Mouse (Mus musculus) kidney, adult 11 months (tissue): ENCODE data around the gene Nhsl2.

Source experiments
- DNase-seq: peaks from one replicate; pipeline ENCODE4 v3.0.0; 2022

Nhsl2 gene

DNA sequence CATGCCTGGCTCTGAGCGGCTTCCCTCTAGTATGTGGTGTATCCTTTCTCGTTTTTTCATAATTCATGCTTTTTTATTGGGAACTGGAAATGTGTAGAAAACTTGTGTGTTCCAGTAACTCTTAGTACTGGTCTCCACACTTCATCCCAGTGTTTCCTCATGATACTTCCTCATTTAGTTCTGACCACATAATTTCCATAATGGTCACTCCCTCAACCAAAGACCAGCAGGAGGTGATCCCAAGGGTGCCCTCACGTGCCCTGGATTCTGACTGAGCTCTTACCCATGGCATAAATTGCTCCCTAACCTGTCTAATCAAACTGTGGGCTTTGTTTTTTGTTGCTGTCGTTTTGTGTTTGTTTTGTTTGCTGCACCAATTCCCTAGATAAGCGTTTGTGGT lies 58.1 kb downstream of the Nhsl2 start:
- DNase-seq: no peak

GRCm38 (mm10) chrX:101929131-101929530 lies 79.9 kb downstream of the Nhsl2 start:
- no peak for DNase-seq

- no peak for DNase-seq
Observed at GRCm38 (mm10) chrX:101930301-101930700, 81.1 kb downstream of the Nhsl2 start.

DNA sequence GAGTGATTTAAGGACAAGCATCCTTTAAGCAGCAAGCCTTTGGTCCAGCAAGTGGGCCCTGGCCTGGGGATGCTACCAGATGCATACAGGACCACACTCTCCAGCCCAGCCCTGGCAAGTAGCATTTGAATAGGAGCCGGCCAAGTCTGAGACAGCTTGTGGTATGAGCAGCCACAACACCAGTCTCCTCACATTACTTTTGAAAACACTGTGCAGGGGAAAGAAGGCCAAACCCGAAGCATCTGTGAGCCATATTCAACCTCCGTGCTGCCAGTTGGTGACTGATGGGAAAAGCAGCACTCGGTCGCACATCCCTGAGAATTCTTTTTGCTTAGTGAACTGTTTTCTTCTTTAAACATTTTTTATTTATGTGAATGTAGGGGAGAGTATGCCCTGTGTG lies 81.8 kb downstream of the Nhsl2 start:
- no peak for DNase-seq

DNA sequence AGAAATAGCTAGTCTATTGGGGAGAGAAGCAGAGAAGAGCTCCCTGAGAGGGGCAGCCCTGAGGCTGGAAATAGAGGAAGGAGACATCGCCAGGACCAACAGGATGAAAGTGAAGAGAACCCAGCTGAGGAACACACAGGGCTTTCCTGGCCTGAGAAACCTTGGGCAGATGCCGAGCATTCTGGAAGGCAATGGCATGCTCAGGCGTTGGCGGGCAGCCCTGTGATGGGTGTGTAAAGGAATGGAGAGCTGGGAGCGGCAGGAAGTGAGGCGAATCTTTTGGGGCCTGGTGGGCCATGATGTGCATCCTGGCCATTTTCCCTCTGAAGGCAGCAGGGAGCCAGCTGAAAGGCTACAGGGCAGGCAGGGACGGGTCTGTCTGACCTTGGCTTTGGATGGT lies 83.1 kb downstream of the Nhsl2 start:
- no peak for DNase-seq

GRCm38 (mm10) chrX:101933346-101933745 lies 84.2 kb downstream of the Nhsl2 start:
- no peak for DNase-seq

DNA sequence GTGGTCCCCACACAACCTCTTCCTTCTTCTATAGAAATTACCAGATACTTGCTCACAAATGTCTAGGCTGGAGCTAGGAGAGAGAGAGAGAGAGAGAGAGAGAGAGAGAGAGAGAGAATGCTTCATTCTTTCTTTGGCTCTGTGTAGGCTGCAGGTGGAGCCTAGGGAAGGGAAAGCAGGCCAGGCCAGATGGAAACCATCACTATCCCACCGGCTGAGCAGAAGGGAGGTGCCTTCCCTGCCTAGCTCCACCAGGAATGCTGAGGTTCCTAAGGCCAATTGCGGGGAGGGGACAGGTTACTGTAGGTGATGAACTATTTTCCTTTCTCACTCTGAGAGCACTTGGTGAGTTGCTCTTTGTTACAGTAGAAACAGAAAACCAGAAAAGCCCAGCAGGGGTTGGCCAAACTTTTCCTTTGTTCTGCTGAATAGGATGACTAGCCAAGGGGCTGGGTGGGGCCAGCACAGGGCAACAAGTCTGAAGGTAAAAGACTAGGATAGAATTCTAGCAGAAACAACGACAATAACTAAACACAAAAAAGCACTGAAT lies 86.2 kb downstream of the Nhsl2 start:
- no peak for DNase-seq

GRCm38 (mm10) chrX:101939486-101939885 lies 90.3 kb downstream of the Nhsl2 start:
- DNase-seq: no peak

DNA sequence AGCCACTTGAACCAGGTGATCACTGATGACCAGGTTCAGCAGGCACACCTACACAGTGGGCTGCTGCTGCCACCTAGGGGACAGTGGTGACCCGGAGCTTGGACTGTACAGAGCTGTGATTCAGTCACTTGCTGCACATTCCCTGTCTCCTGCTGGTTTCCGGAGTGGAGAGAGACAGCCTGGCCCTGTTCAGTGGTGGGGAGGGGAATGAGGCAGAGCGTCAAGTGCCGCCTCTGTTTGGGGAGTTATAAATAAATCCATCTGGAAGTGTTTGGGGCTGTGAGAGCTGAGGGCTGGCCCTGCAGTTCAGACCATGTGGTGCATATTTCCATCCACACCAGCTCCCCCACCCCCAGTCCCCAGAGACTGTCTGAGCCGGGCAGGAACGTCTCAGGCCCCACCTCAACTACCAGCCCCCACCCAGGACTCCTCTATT lies 93.3 kb downstream of the Nhsl2 start:
- peak; percentile 69 for DNase-seq

DNA sequence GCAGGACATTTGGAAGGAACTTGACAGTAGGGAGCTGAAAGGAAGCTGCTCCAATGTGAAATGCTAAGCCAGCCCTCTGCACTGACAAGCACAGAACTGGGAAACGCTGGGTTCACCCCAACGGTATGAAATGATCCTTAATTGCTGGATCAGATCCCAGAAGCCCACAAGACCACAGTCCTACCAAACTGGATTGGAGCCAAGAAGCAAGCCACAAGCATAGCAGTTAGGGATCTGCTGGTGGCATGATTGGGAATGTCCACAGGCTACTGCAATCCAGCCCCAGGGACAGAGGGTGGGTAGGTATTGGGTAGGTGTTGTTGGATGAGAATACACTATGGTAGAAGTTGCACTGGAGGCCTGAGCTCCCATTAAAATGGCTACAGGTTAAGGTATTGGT lies 94.6 kb downstream of the Nhsl2 start:
- no peak for DNase-seq

DNA sequence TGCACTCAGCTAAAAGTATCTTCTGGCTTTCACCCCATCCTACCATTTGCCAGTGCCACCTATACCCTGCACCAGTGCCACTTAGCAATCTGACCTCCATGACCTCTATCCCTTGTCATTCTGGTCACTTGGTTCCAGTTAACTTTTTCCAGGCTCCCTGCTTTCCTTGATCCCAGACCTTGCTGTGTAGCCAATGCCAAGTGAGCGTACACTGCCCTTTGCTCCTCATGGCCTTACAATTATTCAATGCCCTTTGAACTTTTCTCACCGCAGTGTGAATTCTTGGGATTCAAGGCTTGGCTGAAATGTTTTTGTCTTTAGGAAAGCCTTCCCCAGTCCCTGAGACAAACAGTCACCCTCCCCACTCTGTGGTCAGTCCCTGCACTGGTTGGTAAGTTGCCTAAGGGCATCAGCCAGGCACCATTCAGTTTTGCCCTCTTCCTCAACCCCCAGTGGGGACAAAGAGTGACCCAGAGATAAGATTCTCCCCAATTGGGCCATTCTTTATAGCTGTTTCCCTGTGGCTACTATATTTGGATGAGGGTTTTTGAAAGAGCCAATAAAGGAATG lies 95.7 kb downstream of the Nhsl2 start:
- peak; percentile 56 for DNase-seq

DNA sequence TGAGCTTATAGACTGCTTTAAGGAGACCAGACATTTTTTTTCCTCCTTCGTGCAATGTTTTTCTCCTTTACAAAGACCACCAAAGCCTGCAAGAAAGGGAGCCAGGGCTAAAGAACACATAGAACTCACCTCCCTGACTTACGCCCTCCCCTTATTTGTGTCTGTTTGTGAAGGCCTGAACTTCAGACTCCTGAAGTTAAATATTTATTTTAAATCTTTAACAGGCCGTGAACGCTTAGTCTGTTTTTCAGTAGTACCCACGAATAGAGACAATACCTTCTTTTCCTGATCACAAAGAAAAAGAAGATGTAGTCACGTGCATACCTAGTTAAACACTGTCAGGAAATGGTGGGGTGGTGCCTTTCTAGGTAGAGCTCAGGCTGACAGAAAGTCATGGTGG lies 103.3 kb downstream of the Nhsl2 start:
- no peak for DNase-seq

- DNase-seq: peak; percentile 35
Observed at GRCm38 (mm10) chrX:101953256-101953655, 104.1 kb downstream of the Nhsl2 start.

DNA sequence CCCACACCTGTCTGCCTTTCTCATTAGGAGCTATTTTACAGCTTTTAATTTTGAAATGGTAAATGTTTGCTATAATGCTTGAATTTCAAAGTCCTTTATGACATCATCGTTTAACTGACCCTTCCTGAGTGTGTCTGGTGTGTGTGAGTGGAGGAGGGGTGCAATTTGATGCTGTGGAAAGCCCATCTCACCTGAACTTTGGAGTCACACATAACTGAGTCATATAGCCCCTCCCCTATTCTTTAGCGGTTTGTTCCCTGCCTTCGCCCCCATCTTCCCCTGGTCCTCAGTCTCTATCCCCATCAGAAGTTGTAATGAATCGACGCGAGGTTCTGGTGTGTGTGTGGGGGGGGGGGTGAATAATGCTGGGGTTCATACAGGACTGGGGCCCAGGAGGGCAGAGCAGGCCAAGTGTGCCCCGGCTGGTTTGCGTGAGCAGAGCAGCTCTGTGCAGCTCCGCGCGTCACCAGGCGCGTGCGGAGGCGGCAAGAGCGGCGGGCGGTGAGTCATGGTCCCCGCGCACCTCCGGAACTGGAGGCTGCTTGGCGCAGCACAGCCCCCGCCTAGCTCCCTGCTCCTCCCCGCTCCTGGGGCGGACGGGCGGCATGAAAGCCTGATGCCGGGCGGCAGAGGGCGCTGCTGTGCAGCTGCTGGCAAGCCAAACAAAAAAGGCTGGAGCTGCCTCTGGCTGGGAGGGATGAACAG lies 104.8 kb downstream of the Nhsl2 start:
- peak; percentile 85 for DNase-seq

GRCm38 (mm10) chrX:101954492-101954851 lies 105.3 kb downstream of the Nhsl2 start:
- no peak for DNase-seq

DNA sequence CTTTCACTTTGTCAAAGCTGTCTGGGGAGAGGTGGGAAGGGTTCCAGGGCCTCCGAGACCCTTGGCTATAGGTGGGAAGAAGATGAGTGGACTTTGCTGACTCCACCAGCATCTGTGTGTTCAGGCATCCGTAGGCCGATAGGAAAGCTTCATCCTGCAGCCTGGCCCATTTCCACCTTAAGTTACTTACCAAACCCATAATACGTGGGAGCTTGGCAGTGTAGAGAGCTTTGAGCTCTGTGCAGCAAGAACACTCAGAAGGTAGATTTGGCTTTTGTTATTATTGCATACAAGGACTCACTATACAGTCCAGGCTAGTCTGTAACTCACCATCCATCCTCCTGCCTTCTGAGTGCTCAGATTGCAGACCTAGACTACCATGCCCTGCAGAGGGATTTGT lies 112.7 kb downstream of the Nhsl2 start:
- DNase-seq: no peak

- no peak for DNase-seq
Observed at GRCm38 (mm10) chrX:101963711-101964110, 114.5 kb downstream of the Nhsl2 start.

- no peak for DNase-seq
Observed at GRCm38 (mm10) chrX:101973028-101973427, 123.8 kb downstream of the Nhsl2 start.

- DNase-seq: no peak
Observed at GRCm38 (mm10) chrX:101976931-101977330, 127.7 kb downstream of the Nhsl2 start.

GRCm38 (mm10) chrX:101978861-101979260 lies 129.7 kb downstream of the Nhsl2 start:
- no peak for DNase-seq

GRCm38 (mm10) chrX:101979267-101979666 lies 130.1 kb downstream of the Nhsl2 start:
- no peak for DNase-seq

DNA sequence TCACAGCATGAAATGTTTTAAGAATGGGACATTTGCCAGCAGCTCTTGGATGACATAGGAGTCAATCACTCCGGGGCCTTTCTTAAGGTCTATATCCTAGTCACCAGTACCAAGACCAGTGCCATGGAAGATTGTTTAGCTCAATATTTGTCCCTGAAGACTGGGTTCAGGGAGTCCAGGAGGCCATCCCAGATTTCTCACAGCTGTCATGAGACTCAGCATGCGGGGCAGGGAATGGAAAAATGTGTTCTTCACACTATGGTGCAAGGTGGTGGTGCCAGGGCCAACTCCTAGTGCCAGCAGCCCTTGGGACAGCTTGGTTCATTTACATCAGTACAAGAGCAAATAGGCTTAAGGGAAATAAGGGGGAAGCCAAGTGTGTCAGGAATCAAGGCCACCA lies 131.4 kb downstream of the Nhsl2 start:
- DNase-seq: no peak

DNA sequence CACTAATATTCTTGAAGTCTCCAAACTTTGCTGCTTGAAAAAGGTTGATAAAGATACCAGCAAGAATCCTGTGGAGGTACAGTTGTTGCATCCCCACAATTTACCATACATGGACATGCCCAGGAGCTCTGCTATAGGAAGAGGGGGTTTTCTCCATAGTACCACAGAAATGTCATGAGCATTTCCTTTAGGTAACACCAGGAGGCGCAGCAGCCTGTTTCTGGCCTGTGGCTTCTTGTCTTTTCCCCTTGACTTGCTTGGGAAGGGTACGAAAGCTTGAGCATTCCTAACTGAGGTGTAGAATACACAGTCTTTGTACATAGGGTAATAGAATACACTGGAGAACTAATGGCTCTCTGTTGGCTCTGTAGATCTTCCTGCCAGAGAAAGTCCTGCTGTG lies 132.3 kb downstream of the Nhsl2 start:
- no peak for DNase-seq

- no peak for DNase-seq
Observed at GRCm38 (mm10) chrX:101983638-101984037, 134.5 kb downstream of the Nhsl2 start.
